Mouse (Mus musculus) heart, embryonic 16.5 days (tissue): ENCODE data around the gene Ostc. TPM values are rescaled to one million over a fixed set of nuclear protein-coding genes. Genes with fewer than 3 reads are reported as not detected.

ENCODE experiments used
- ATAC-seq: fragments of 200-750 bp; cut with Nextera tagmentation; replicated peaks from 2 replicates; pipeline ENCODE4 v1.8.0; 2017; ENCODE audit warnings: moderate number of reproducible peaks; ENCODE audit not compliant: insufficient read depth, low FRiP score; ENCODE audit errors: extremely low read depth
- H3K27ac ChIP-seq: fragments of 300-500 bp; sonication (generic); 2 replicates; pipeline ENCODE4 v1.5.1; 2014; ENCODE audit warnings: mild to moderate bottlenecking, low read length, control low read depth, moderate library complexity
- H3K27me3 ChIP-seq: fragments of 300-500 bp; sonication (generic); 2 replicates; pipeline ENCODE4 v1.6.1; 2014; ENCODE audit warnings: low read length, mixed read lengths; ENCODE audit not compliant: control insufficient read depth, insufficient read depth
- H3K36me3 ChIP-seq: fragments of 300-500 bp; sonication (generic); 2 replicates; pipeline ENCODE4 v1.6.1; 2014; ENCODE audit not compliant: control insufficient read depth, insufficient read depth
- H3K4me1 ChIP-seq: fragments of 300-500 bp; sonication (generic); 2 replicates; pipeline ENCODE4 v1.6.1; 2014; ENCODE audit warnings: low read length, mixed read lengths; ENCODE audit not compliant: control insufficient read depth, insufficient read depth
- H3K4me2 ChIP-seq: fragments of 300-500 bp; sonication (generic); 2 replicates; pipeline ENCODE4 v1.6.1; 2014; ENCODE audit warnings: low read depth, mild to moderate bottlenecking, control low read depth, low read length
- H3K4me3 ChIP-seq: fragments of 300-500 bp; sonication (generic); 2 replicates; pipeline ENCODE4 v1.5.1; 2014; ENCODE audit warnings: mild to moderate bottlenecking, control low read depth, low read length
- H3K9ac ChIP-seq: fragments of 300-500 bp; sonication (generic); 2 replicates; pipeline ENCODE4 v1.6.1; 2014; ENCODE audit warnings: low read length, control low read depth
- H3K9me3 ChIP-seq: fragments of 300-500 bp; sonication (generic); replicated peaks from 2 replicates; pipeline ENCODE4 v1.6.1; 2016; ENCODE audit warnings: low read length; ENCODE audit not compliant: control insufficient read depth
- WGBS: fragments of 180-500 bp; shearing (Covaris S2); extraction: QIAGEN DNeasy Blood & Tissue Kit; methylation state at CpG from one replicate; pipeline ENCODE4 v1.1.7; 2014; 5-methylcytosine and 5-hydroxymethylcytosine counted together
- polyA plus RNA-seq: library from polyadenylated mRNA; unstranded; fragments of >200 nt; fragmentation: Nextera tagmentation; extraction: Ambion mirVana; gene quantifications from 2 replicates; pipeline ENCODE4 v1.2.1, GENCODE M21; 2015

Ostc gene
- polyA plus RNA-seq, 1 experiment from 2014 or later = 231 TPM

GRCm38 (mm10) chr3:130677671-130678460 lies 31.4 kb downstream of the Ostc start:
- no peak overlapping the region for H3K4me2 ChIP-seq
- 0 out of 2 replicates have a peak, but pooled peaks cover 3% of the 10 kb centered on the region for H3K27me3 ChIP-seq
- no peak overlapping the region for H3K27ac ChIP-seq
- no peak for ATAC-seq
- no peak overlapping the region for H3K4me3 ChIP-seq
- H3K9me3 ChIP-seq = no peaks in the 10 kb centered on the region
- WGBS = 92% methylated on average over 19 of the region's 19 CpGs
- H3K9ac ChIP-seq = no peak overlapping the region
- H3K4me1 ChIP-seq = no peaks in the 10 kb centered on the region
- no peaks in the 10 kb centered on the region for H3K36me3 ChIP-seq

GRCm38 (mm10) chr3:130671291-130671690 lies 38.0 kb downstream of the Ostc start:
- Histone ChIP-seq H3K9me3 (no peaks in the 10 kb centered on the region), H3K36me3 (no peaks in the 10 kb centered on the region), H3K4me1 (no peaks in the 10 kb centered on the region), H3K9ac (no peak overlapping the region), H3K27ac (no peak overlapping the region), H3K4me3 (no peak overlapping the region), H3K4me2 (no peak overlapping the region), H3K27me3 (no peaks in the 10 kb centered on the region)
- 52% methylated on average over 14 of the region's 14 CpGs for WGBS
- ATAC-seq = no peak

- no peaks in the 10 kb centered on the region for H3K36me3 ChIP-seq
- no peak overlapping the region for H3K27ac ChIP-seq
- no peak overlapping the region for H3K4me2 ChIP-seq
- H3K4me1 ChIP-seq = no peaks in the 10 kb centered on the region; the same call in 1 of the 2 replicates
- H3K4me3 ChIP-seq = no peak overlapping the region
- ATAC-seq = no peak
- no peaks in the 10 kb centered on the region for H3K9me3 ChIP-seq
- 88% methylated on average over 3 of the region's 3 CpGs for WGBS
- no peak overlapping the region for H3K9ac ChIP-seq
- H3K27me3 ChIP-seq = no peaks in the 10 kb centered on the region
Measured at GRCm38 (mm10) chr3:130662496-130662895, 46.7 kb downstream of the Ostc start.

DNA sequence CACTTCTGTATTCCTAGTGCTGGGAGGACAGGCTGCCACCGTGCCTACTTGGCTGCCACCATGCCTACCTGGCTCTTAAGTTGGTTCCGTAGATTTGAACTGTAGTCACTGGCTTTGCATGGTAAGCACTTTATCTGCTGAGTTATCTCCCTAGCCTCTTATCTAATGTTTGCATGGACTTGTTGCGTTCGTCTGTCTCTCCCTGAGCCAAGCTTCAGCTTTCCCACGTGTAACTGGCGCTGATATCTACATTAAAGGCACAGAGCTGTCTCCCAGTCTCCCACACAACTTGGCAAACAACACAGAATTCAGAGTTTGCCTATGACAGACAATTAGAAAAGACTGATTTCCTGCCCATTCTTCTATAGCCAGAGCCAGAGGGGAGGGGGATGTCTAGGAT lies 48.6 kb downstream of the Ostc start:
- WGBS = 31% methylated on average over 6 of the region's 6 CpGs
- Histone ChIP-seq H3K4me3 (no peak overlapping the region), H3K27me3 (no peaks in the 10 kb centered on the region), H3K4me2 (no peak overlapping the region), H3K9me3 (no peaks in the 10 kb centered on the region), H3K4me1 (no peaks in the 10 kb centered on the region; the same call in 1 of the 2 replicates), H3K27ac (no peak overlapping the region), H3K36me3 (no peaks in the 10 kb centered on the region), H3K9ac (no peak overlapping the region)
- ATAC-seq = no peak

DNA sequence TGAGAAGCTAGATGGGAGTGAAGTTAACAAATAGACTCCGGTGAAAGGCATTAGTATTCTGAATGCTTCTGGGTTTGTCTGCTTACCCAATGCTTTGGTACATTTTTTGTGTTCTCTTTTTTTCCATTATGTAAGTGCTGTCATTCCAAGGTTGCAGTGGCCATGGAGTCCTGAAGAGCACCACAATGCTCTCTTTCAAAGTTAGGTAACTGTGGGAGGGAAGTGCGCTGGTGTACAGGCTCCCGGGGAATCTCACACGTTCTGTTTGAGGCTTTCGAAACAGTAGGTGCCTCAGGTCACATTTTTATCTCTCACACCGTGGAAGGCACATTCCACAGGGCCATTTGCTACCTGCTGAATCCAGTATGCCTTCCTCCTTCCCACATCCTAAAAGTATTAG lies 59.7 kb downstream of the Ostc start:
- Histone ChIP-seq H3K27ac (no peak overlapping the region), H3K36me3 (no peaks in the 10 kb centered on the region), H3K9ac (no peak overlapping the region), H3K9me3 (no peaks in the 10 kb centered on the region), H3K4me1 (no peaks in the 10 kb centered on the region), H3K4me3 (no peak overlapping the region), H3K4me2 (no peak overlapping the region), H3K27me3 (no peaks in the 10 kb centered on the region)
- WGBS = 33% methylated on average over 6 of the region's 6 CpGs
- ATAC-seq = no peak

DNA sequence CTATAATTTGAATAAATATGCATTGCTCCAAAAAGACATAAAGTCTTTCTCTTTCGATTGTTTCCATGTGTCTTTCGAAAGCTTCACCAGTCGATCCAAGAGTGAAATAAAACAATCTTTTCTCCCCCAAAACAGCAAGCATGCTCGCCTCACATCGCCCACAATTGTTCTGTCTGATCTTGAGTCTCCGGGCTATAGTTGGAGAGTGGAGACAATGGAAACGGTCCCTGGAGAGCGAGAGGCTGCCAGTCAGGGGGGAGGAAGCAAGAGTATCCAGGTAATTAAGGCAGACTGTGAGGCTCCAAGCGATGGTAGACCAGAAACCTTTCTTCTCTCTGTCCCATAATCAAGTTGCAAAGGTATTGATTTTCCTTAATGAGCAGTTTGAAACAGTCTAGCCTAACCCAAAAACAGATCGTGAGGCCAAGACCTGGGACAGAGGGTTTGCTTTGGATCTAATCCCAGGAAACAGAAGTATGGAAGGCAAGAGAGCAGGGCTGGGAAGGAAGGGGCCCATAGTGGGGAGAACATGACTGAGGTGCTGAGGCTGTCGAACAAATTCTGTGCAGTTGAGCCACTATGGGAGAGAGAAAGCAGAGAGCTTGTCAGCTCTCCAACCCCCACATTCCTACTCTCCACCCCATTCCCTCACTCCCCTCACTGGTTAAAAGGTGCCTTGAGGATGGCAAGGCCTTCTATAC lies 63.0 kb downstream of the Ostc start:
- no peaks in the 10 kb centered on the region for H3K27me3 ChIP-seq
- no peaks in the 10 kb centered on the region for H3K36me3 ChIP-seq
- no peaks in the 10 kb centered on the region for H3K4me1 ChIP-seq
- H3K9ac ChIP-seq = no peak overlapping the region
- no peak overlapping the region for H3K27ac ChIP-seq
- no peak for ATAC-seq
- WGBS = 72% methylated on average over 11 of the region's 11 CpGs
- no peaks in the 10 kb centered on the region for H3K9me3 ChIP-seq
- H3K4me2 ChIP-seq = no peak overlapping the region
- H3K4me3 ChIP-seq = no peak overlapping the region

Other genes starting within 250 kb of the Ostc start
- not detected in 2 replicates for gene Etnppl, start 92.0 kb downstream of the Ostc start, polyA plus RNA-seq
- gene Rpl34, start 21.0 kb upstream of the Ostc start, polyA plus RNA-seq = 445 and 463 TPM in 2 replicates